Mouse (Mus musculus): ENCODE measurements around the gene Appbp2. TPM values are rescaled to one million over a fixed set of nuclear protein-coding genes. Genes with fewer than 3 reads are reported as not detected.

Appbp2 gene
- 12.6 and 16.8 TPM in 2 replicates for polyA plus RNA-seq (2012; rRNA removed; ENCODE audit: low replicate concordance)

GRCm38 (mm10) chr11:85234990-85235841, at the start of gene Appbp2:
Gene Appbp2 (minus strand): TSS chr11:85235130.

GRCm38 (mm10) chr11:85170058-85170740, 64.7 kb downstream of the Appbp2 start, which contains the start of gene 1700125H20Rik:
Gene 1700125H20Rik (plus strand): TSS chr11:85170404.

GRCm38 (mm10) chr11:85139581-85140540, 95.1 kb downstream of the Appbp2 start, which contains the start of gene Usp32:
Gene Usp32 (minus strand): TSS chr11:85140161.

Other genes with a start within 250 kb of the Appbp2 start
- gene Usp32, start 95.0 kb downstream of the Appbp2 start, polyA plus RNA-seq (2012; rRNA removed; ENCODE audit: low replicate concordance), result 7.2 and 7.4 TPM in 2 replicates
- gene 1700125H20Rik, start 64.7 kb downstream of the Appbp2 start, polyA plus RNA-seq (2012; rRNA removed; ENCODE audit: low replicate concordance), result not detected in 2 replicates
- 4.9 and 9.2 TPM in 2 replicates for gene Ppm1d, start 76.1 kb upstream of the Appbp2 start, polyA plus RNA-seq (2012; rRNA removed; ENCODE audit: low replicate concordance)
- gene Bcas3, start 118.0 kb upstream of the Appbp2 start, polyA plus RNA-seq (2012; rRNA removed; ENCODE audit: low replicate concordance), result 31.8 and 36.0 TPM in 2 replicates

All from subcutaneous adipose tissue, adult 2 months (tissue).